Mouse (Mus musculus) ES-E14 (cell line): ENCODE measurements around the gene Map3k5. TPM values are rescaled to one million over a fixed set of nuclear protein-coding genes. Genes with fewer than 3 reads are reported as not detected.

Experiments
- DNase-seq: peaks from one replicate; pipeline ENCODE4 v3.0.0-alpha.2; 2013; ENCODE audit warnings: low read depth, low spot score
- H3K27ac ChIP-seq: 2 replicates; pipeline ENCODE4 v1.5.1; 2012; ENCODE audit warnings: low read depth, mild to moderate bottlenecking, low read length, moderate library complexity, mixed read lengths; ENCODE audit not compliant: poor library complexity, insufficient read depth, severe bottlenecking
- H3K36me3 ChIP-seq: 2 replicates; pipeline ENCODE4 v1.6.1; 2012; ENCODE audit warnings: mild to moderate bottlenecking, low read length, moderate library complexity, mixed read lengths; ENCODE audit not compliant: control insufficient read depth, poor library complexity, insufficient read depth, severe bottlenecking
- H3K4me1 ChIP-seq, 2 experiments: fragments of 150-350 bp in 1 of 2; sonication (generic) in 1 of 2; 2 replicates each; pipeline ENCODE4 v1.6.1; 2012; ENCODE audit warnings: low read length in 2 of 2, mild to moderate bottlenecking in 1 of 2, mixed read lengths in 1 of 2; ENCODE audit not compliant: control insufficient read depth in 2 of 2, insufficient read depth in 2 of 2, poor library complexity in 1 of 2
- H3K4me3 ChIP-seq, 2 experiments: fragments of 150-350 bp in 1 of 2; sonication (generic) in 1 of 2; 2 replicates each; pipeline ENCODE4 v1.5.1; 2012; ENCODE audit warnings: low read length in 2 of 2, low read depth in 1 of 2, mild to moderate bottlenecking in 1 of 2, mixed read lengths in 1 of 2; ENCODE audit not compliant: insufficient read depth in 1 of 2, poor library complexity in 1 of 2, severe bottlenecking in 1 of 2
- H3K9ac ChIP-seq: 2 replicates; pipeline ENCODE4 v1.6.1; 2012; ENCODE audit warnings: low read depth, mild to moderate bottlenecking, low read length, mixed read lengths; ENCODE audit not compliant: poor library complexity, insufficient read depth, severe bottlenecking
- H3K9me3 ChIP-seq: fragments of 150-350 bp; sonication (generic); 2 replicates; pipeline ENCODE4 v1.6.1; 2012; ENCODE audit warnings: low read depth, mild to moderate bottlenecking, low read length; ENCODE audit not compliant: control insufficient read depth, insufficient read depth
- CHD2 ChIP-seq: IDR thresholded peaks from 2 replicates; pipeline ENCODE4 v1.6.1; 2014; ENCODE audit warnings: mild to moderate bottlenecking, low read depth, low read length, inconsistent platforms
- HCFC1 ChIP-seq: IDR thresholded peaks from 2 replicates; pipeline ENCODE4 v1.6.1; 2012; ENCODE audit warnings: low read length, inconsistent platforms, borderline replicate concordance; ENCODE audit not compliant: insufficient read depth
- MAFK ChIP-seq: IDR thresholded peaks from 2 replicates; pipeline ENCODE4 v1.6.1; 2014; ENCODE audit warnings: mild to moderate bottlenecking, low read depth, low read length, inconsistent platforms; ENCODE audit not compliant: insufficient read depth
- ZC3H11A ChIP-seq: IDR thresholded peaks from 2 replicates; pipeline ENCODE4 v1.6.1; 2012; ENCODE audit warnings: low read depth, mild to moderate bottlenecking, inconsistent platforms, low read length, borderline replicate concordance
- ZNF384 ChIP-seq: IDR thresholded peaks from 2 replicates; pipeline ENCODE4 v1.6.1; 2012; ENCODE audit warnings: low read depth, low read length, inconsistent platforms
- in situ Hi-C, 2 experiments: fragments of 600-800 bp; cut with MboI; formaldehyde crosslinking; loops; one replicate each; pipeline ENCODE4 v1.15.1; 2025; ENCODE audit warnings: low sequenced_read_pairs in 2 of 2, inconsistent platforms in 1 of 2; ENCODE audit not compliant: unreplicated experiment in 2 of 2
- total RNA-seq: library from RNA; depleted of rRNA; stranded (reverse); fragments of 300-350 nt; gene quantifications from 2 replicates; pipeline ENCODE4 v1.2.3, GENCODE M21; 2012

Gene Map3k5
- total RNA-seq, 1 experiment: 4.7 TPM

DNA sequence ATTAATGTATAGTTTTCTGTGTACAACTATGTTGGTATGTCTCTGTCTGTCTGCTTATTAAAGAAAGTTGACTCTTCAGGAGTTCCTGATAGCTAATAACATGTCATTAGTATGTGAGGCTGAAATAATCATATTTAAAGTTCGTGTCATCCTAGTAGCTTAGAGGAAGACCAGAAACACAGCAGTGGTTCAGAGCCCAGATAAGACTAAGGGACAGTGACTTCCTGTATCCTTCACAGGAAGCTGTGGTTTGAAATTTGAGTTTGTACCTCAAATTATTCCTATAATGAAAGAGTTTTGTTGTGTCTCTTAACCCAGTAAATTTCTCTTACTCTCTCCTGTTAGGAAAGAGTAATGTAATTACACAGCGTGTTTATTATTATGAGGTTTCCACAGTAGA lies 102.1 kb downstream of the Map3k5 start:
- no peak overlapping the region for H3K27ac ChIP-seq
- H3K9ac ChIP-seq: no peak overlapping the region
- H3K4me1 ChIP-seq: no peaks in the 10 kb centered on the region
- H3K9me3 ChIP-seq: no peaks in the 10 kb centered on the region
- no peak overlapping the region for H3K4me3 ChIP-seq
- DNase-seq: no peak
- no peaks in the 10 kb centered on the region for H3K36me3 ChIP-seq
- TF ChIP-seq ZC3H11A: no peak
- in situ Hi-C loops: no loop called here

DNA sequence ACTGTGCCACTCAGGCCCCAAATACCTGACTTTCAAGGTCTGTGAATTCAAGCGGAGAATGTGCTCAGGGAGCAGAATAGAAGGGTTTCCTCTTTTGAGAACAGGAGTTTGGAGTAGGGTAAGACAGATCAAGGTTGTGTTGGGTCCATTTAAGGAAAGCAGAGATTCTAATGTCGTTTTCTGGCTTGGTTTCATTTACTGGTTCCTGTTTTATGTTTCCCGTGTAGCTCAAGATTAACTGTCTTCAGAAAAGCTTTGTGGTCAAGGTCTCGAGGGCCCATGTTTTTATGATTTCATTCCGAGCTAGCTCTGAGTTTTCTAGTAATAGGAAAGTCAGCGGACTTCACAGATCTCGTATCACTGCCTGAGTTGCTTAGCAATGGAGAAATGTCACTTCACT lies 102.6 kb downstream of the Map3k5 start:
- no peaks in the 10 kb centered on the region for H3K9me3 ChIP-seq
- in situ Hi-C loops: no loop called here
- TF ChIP-seq HCFC1: no peak
- no peak for TF ChIP-seq CHD2
- H3K9ac ChIP-seq: no peak overlapping the region
- no peak overlapping the region for H3K27ac ChIP-seq
- H3K36me3 ChIP-seq: no peaks in the 10 kb centered on the region
- DNase-seq: no peak
- no peak overlapping the region for H3K4me3 ChIP-seq
- H3K4me1 ChIP-seq: no peaks in the 10 kb centered on the region

DNA sequence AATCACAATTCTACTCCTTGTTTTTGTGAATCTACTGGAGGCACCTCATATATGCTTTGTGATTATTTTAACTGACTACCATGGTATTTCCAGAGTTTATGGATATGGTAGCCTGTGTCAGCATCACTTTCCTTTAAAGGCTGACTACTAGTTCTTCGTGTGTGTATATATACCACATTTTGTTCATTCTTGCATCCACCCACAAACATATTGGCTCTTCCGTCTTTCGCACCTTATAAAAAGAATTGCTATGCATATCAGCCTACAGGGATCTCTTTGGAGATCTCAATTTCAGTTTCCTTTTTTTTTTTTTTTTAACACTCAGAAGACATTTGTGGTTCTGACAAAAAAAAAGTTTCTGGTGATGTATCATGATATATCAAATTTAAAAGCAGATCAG lies 105.3 kb downstream of the Map3k5 start:
- no peak for TF ChIP-seq ZNF384
- TF ChIP-seq CHD2: no peak
- no peak for TF ChIP-seq HCFC1
- TF ChIP-seq MAFK: no peak
- TF ChIP-seq ZC3H11A: no peak
- no peak for DNase-seq
- no peaks in the 10 kb centered on the region for H3K36me3 ChIP-seq
- in situ Hi-C loops: no loop called here
- H3K9ac ChIP-seq: no peak overlapping the region
- no peak overlapping the region for H3K4me3 ChIP-seq
- no peaks in the 10 kb centered on the region for H3K9me3 ChIP-seq
- H3K27ac ChIP-seq: no peak overlapping the region
- no peaks in the 10 kb centered on the region for H3K4me1 ChIP-seq

DNA sequence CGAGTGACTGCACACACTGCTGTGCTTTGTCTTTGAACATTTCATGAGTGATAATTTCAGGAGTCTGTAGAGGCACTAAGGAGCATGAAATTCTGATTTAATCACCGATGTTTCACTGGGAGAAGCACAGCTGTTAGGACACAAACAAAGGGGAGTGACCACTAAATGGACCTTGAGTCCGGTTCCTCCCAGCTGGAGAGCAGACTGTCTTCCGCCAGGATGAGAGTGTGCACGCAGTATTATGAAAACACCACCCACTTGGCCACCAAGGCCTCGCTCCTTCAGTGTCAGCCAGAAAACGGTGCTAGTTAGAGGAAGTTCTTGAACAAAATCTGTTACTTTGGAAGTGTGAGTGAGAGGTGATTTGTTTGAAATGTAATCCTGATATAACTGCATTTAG lies 105.8 kb downstream of the Map3k5 start:
- Histone ChIP-seq H3K9me3 (no peaks in the 10 kb centered on the region), H3K4me1 (no peaks in the 10 kb centered on the region), H3K9ac (no peak overlapping the region), H3K4me3 (no peak overlapping the region), H3K36me3 (no peaks in the 10 kb centered on the region), H3K27ac (no peak overlapping the region)
- no peak for DNase-seq
- in situ Hi-C loops: no loop called here
- TF ChIP-seq HCFC1 (no peak), MAFK (no peak), ZNF384 (no peak), CHD2 (no peak), ZC3H11A (no peak)

- DNase-seq: no peak
- Histone ChIP-seq H3K36me3 (no peaks in the 10 kb centered on the region), H3K9me3 (no peaks in the 10 kb centered on the region), H3K9ac (no peak overlapping the region), H3K27ac (no peak overlapping the region), H3K4me3 (no peak overlapping the region), H3K4me1 (no peaks in the 10 kb centered on the region)
- in situ Hi-C loops: no loop called here
- TF ChIP-seq ZNF384: no peak
- no peak for TF ChIP-seq ZC3H11A
- TF ChIP-seq HCFC1: no peak
- TF ChIP-seq CHD2: no peak
Measured at GRCm38 (mm10) chr10:20040677-20041076, 106.4 kb downstream of the Map3k5 start.
